Mouse (Mus musculus) embryonic facial prominence, embryonic 13.5 days (tissue): ENCODE results near the gene Map3k4. TPM values are rescaled to one million over a fixed set of nuclear protein-coding genes. Genes with fewer than 3 reads are reported as not detected.

Source experiments
- ATAC-seq: fragments of 200-750 bp; cut with Nextera tagmentation; 2 replicates; pipeline ENCODE4 v1.8.0; 2017; ENCODE audit warnings: low read depth; ENCODE audit not compliant: insufficient number of reproducible peaks, insufficient read depth, low FRiP score, low TSS enrichment
- H3K27ac ChIP-seq: fragments of 300-500 bp; sonication (generic); 2 replicates; pipeline ENCODE4 v1.5.1; 2015; ENCODE audit warnings: moderate library complexity, mild to moderate bottlenecking, inconsistent platforms
- H3K27me3 ChIP-seq: fragments of 300-500 bp; sonication (generic); 2 replicates; pipeline ENCODE4 v1.6.1; 2015; ENCODE audit warnings: mild to moderate bottlenecking, inconsistent platforms
- H3K36me3 ChIP-seq: fragments of 300-500 bp; sonication (generic); 2 replicates; pipeline ENCODE4 v1.6.1; 2015; ENCODE audit warnings: mild to moderate bottlenecking, inconsistent platforms
- H3K4me1 ChIP-seq: fragments of 300-500 bp; sonication (generic); 2 replicates; pipeline ENCODE4 v1.6.1; 2015; ENCODE audit warnings: inconsistent platforms
- H3K4me2 ChIP-seq: fragments of 300-500 bp; sonication (generic); 2 replicates; pipeline ENCODE4 v1.6.1; 2015; ENCODE audit warnings: moderate library complexity, mild to moderate bottlenecking, inconsistent platforms
- H3K4me3 ChIP-seq: fragments of 300-500 bp; sonication (generic); 2 replicates; pipeline ENCODE4 v1.5.1; 2015; ENCODE audit warnings: mild to moderate bottlenecking, inconsistent platforms
- H3K9ac ChIP-seq: fragments of 300-500 bp; sonication (generic); 2 replicates; pipeline ENCODE4 v1.6.1; 2015; ENCODE audit warnings: mild to moderate bottlenecking, inconsistent platforms
- H3K9me3 ChIP-seq: fragments of 300-500 bp; sonication (generic); 2 replicates; pipeline ENCODE4 v1.6.1; 2016; ENCODE audit warnings: inconsistent platforms
- WGBS: fragments of 180-500 bp; shearing (Covaris S2); methylation state at CpG from one replicate; pipeline ENCODE4 v1.1.7; 2015; ENCODE audit warnings: mixed read lengths; 5-methylcytosine and 5-hydroxymethylcytosine counted together
- polyA plus RNA-seq: library from polyadenylated mRNA; unstranded; fragments of >200 nt; fragmentation: Nextera tagmentation; extraction: Ambion mirVana; gene quantifications from 2 replicates; pipeline ENCODE4 v1.2.1, GENCODE M21; 2015

Gene Map3k4
- polyA plus RNA-seq, 1 experiment from 2014 or later: 50.4 TPM

DNA sequence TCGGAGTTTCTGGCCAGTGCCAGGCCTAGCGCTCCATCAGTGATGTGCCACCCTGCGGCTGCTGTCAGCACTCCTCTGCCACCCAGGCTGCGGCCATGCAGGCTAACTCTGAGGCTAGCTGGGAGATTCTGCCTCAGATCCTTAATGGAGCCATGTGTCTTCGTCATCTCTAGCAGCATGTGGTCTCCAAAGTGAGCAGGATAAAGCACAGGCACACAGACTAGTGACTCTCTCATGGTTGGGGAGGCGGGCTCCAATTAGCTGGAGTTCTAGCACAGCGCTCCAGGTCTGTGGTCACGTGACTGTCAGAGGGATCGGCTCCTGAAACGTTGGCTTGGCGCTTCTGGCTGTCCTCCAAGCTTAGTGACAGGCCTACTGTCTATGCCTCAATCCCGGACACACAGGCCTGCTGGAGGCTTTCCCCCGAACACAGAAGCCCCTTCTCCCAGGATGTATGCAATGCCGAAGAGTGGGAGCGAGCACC lies 115.1 kb downstream of the Map3k4 start:
- Histone ChIP-seq H3K27ac (peak overlapping the region; percentile 34), H3K4me2 (no peak overlapping the region)
- 59% methylated on average over 15 of the region's 15 CpGs for WGBS

GRCm38 (mm10) chr17:12201086-12201485 lies 117.5 kb downstream of the Map3k4 start:
- Histone ChIP-seq H3K4me1 (peaks cover 64% of the 10 kb centered on the region), H3K4me3 (no peak overlapping the region), H3K27ac (no peak overlapping the region), H3K4me2 (no peak overlapping the region), H3K9ac (no peak overlapping the region), H3K27me3 (no peaks in the 10 kb centered on the region), H3K9me3 (no peaks in the 10 kb centered on the region), H3K36me3 (0 out of 2 replicates have a peak, but pooled peaks cover 6% of the 10 kb centered on the region)
- ATAC-seq: no peak
- WGBS: 96% methylated on average over 1 of the region's 1 CpGs

More for the DNA sequence above, 115.1 kb downstream of the Map3k4 start:
- H3K4me3 ChIP-seq: no peak overlapping the region
- peaks cover 85% of the 10 kb centered on the region for H3K4me1 ChIP-seq
- 0 out of 2 replicates have a peak overlapping the region, but pooled peaks have one; percentile 16 for H3K9ac ChIP-seq
- no peaks in the 10 kb centered on the region for H3K27me3 ChIP-seq
- no peaks in the 10 kb centered on the region for H3K36me3 ChIP-seq
- no peak for ATAC-seq
- no peaks in the 10 kb centered on the region for H3K9me3 ChIP-seq

DNA sequence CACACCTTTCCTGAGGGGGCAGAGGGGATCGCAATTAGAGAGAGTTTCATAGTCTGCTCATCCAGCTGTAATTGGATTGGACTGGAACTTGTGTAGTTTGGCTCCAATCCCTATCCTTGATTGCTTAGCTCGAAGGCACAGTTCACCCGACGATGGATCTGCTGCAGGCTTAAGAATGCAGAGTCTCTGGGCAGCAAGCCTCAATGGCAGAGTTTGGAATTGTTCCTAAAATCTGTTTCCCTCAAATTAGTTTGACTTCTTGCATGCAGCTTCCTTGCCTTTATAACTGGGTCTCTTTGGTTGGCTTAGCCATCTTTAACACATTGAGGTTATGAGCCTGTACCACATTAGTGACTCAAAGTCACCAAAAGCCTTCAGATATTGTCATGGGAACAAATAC lies 118.7 kb downstream of the Map3k4 start:
- no peak overlapping the region for H3K4me3 ChIP-seq
- no peaks in the 10 kb centered on the region for H3K27me3 ChIP-seq
- no peak overlapping the region for H3K9ac ChIP-seq
- no peak for ATAC-seq
- H3K27ac ChIP-seq: peak overlapping the region; percentile 68
- 0 out of 2 replicates have a peak, but pooled peaks cover 6% of the 10 kb centered on the region for H3K36me3 ChIP-seq
- no peaks in the 10 kb centered on the region for H3K9me3 ChIP-seq
- 29% methylated on average over 4 of the region's 4 CpGs for whole genome bisulfite sequencing
- H3K4me2 ChIP-seq: no peak overlapping the region
- H3K4me1 ChIP-seq: peaks cover 60% of the 10 kb centered on the region

DNA sequence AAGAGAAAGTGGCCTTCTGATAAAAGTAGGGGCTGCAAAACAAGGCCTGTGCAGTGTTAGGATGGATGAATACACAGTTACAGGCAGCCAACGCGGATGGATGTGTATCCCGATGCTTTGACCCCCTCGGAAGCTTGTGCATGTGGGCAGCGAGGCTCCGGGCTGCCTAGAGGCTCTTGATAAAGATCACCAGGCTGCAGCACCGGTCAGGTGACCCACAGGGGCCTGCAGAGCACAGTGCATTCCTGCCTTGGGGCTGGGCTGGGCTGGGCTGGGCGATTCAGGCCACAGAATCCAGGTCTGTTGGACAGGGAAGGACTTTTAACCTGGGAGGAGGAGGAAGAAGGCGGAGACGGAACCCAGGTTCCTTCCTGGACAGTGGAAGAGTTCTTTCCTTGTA lies 123.0 kb downstream of the Map3k4 start:
- peak overlapping the region; percentile 30 for H3K4me2 ChIP-seq
- H3K27me3 ChIP-seq: no peaks in the 10 kb centered on the region
- no peaks in the 10 kb centered on the region for H3K9me3 ChIP-seq
- H3K4me3 ChIP-seq: no peak overlapping the region
- peaks cover 28% of the 10 kb centered on the region for H3K4me1 ChIP-seq
- 0 out of 2 replicates have a peak, but pooled peaks have one; percentile 20 for ATAC-seq
- H3K9ac ChIP-seq: 0 out of 2 replicates have a peak overlapping the region, but pooled peaks have one; percentile 27
- H3K36me3 ChIP-seq: 0 out of 2 replicates have a peak, but pooled peaks cover 6% of the 10 kb centered on the region
- H3K27ac ChIP-seq: peak overlapping the region; percentile 71
- 34% methylated on average over 10 of the region's 10 CpGs for WGBS

DNA sequence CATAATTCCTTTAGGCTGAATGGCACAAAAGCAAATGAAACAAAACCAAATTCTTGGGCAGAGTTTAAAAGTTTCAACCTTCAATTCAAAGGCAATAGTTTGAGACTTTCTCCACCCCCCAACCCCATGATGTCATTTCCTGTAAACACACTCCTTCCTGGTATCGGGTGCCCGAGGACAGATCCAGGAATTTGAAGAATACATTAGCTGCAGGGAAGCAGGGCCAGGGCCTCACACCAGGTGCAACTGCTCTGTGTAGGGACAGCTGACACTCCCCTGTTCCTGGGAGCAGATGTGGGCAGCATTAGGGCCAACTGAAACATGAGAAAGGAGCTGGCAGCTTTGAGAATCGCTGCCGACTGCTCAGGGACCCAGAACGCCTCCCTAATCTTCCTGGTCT lies 123.5 kb downstream of the Map3k4 start:
- Histone ChIP-seq H3K27me3 (no peaks in the 10 kb centered on the region), H3K4me2 (peak overlapping the region; percentile 30), H3K4me1 (peaks cover 24% of the 10 kb centered on the region), H3K9me3 (no peaks in the 10 kb centered on the region), H3K36me3 (0 out of 2 replicates have a peak, but pooled peaks cover 6% of the 10 kb centered on the region), H3K9ac (no peak overlapping the region), H3K4me3 (no peak overlapping the region), H3K27ac (peak overlapping the region; percentile 71)
- ATAC-seq: no peak
- 5% methylated on average over 5 of the region's 5 CpGs for WGBS

- 59% methylated on average over 1 of the region's 1 CpGs for WGBS
- H3K4me2 ChIP-seq: no peak overlapping the region
- no peak overlapping the region for H3K9ac ChIP-seq
- H3K4me3 ChIP-seq: no peak overlapping the region
- no peaks in the 10 kb centered on the region for H3K27me3 ChIP-seq
- H3K4me1 ChIP-seq: peaks cover 10% of the 10 kb centered on the region
- no peak for ATAC-seq
- no peak overlapping the region for H3K27ac ChIP-seq
- 0 out of 2 replicates have a peak, but pooled peaks cover 5% of the 10 kb centered on the region for H3K36me3 ChIP-seq
- no peaks in the 10 kb centered on the region for H3K9me3 ChIP-seq
Observed at GRCm38 (mm10) chr17:12187782-12188181, 130.8 kb downstream of the Map3k4 start.

DNA sequence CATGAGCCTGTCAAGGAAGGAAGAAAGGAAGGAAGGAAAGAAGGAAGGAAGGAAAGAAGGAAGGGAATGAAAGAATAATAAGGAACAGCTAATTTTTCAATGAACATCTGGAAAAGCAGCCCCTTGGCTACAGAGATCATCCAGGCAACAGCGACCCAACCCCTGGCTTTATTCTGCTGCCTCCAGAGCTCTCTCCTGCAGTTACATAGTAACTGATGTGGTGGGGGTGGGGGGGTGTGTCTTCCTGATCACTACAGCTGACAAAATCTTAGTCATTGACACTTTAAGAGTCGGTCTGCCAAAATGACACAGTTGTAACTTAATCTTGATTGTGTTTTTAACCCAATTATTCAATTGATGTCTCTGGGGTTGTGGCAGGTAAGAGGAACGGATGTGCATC lies 132.3 kb downstream of the Map3k4 start:
- ATAC-seq: no peak
- WGBS: 57% methylated on average over 3 of the region's 3 CpGs

DNA sequence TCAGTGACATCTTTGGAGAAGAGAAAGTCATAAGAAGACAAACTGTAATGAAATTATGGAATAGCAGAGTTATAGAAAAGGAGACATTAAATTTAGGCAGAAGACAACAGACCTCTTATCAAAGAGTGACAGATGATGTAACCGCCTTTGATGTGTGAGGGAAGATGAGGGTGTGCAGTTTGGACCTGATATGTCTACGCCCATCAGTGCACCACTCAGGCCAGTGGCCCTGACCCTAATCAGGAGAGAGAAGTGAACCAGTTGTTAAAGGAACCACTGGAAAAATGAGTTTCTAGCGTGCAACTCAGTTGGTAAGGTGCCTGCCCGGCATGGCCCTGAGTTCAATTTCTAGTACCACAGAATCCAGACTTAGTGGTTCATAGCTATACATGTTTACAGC lies 132.7 kb downstream of the Map3k4 start:
- no peaks in the 10 kb centered on the region for H3K27me3 ChIP-seq
- peaks cover 11% of the 10 kb centered on the region for H3K4me1 ChIP-seq
- H3K36me3 ChIP-seq: 0 out of 2 replicates have a peak, but pooled peaks cover 5% of the 10 kb centered on the region
- 92% methylated on average over 4 of the region's 4 CpGs for WGBS
- H3K4me2 ChIP-seq: no peak overlapping the region
- H3K4me3 ChIP-seq: no peak overlapping the region
- no peak overlapping the region for H3K27ac ChIP-seq
- no peaks in the 10 kb centered on the region for H3K9me3 ChIP-seq
- H3K9ac ChIP-seq: no peak overlapping the region
- no peak for ATAC-seq

More for the DNA sequence above, 132.3 kb downstream of the Map3k4 start:
- H3K4me3 ChIP-seq: no peak overlapping the region
- no peak overlapping the region for H3K9ac ChIP-seq
- peaks cover 10% of the 10 kb centered on the region for H3K4me1 ChIP-seq
- no peak overlapping the region for H3K27ac ChIP-seq
- no peaks in the 10 kb centered on the region for H3K27me3 ChIP-seq
- H3K4me2 ChIP-seq: no peak overlapping the region
- H3K36me3 ChIP-seq: 0 out of 2 replicates have a peak, but pooled peaks cover 5% of the 10 kb centered on the region
- no peaks in the 10 kb centered on the region for H3K9me3 ChIP-seq

DNA sequence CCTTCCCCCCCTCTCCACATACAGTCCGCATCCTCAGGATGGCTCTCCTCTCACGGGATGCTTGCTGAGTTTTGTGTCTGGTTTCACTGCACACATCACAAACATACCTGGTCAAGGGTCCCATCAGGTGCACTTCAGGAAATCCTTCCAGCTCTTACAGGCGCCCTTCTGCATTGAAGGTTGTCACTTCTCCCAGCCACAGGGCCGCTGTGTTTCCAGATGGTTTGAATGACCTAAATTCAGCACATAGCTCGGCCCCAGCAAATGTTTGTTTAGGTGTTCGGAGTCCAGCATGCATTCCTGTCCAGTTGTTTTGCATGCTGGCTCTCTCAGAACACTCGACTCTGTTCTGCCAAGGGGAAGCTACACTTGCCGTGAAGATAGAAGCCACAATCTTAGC lies 134.3 kb downstream of the Map3k4 start:
- H3K4me3 ChIP-seq: no peak overlapping the region
- no peaks in the 10 kb centered on the region for H3K27me3 ChIP-seq
- peaks cover 10% of the 10 kb centered on the region for H3K36me3 ChIP-seq
- no peak overlapping the region for H3K4me2 ChIP-seq
- peaks cover 14% of the 10 kb centered on the region for H3K4me1 ChIP-seq
- WGBS: 65% methylated on average over 8 of the region's 8 CpGs
- no peak for ATAC-seq
- H3K9me3 ChIP-seq: no peaks in the 10 kb centered on the region
- no peak overlapping the region for H3K9ac ChIP-seq
- no peak overlapping the region for H3K27ac ChIP-seq

DNA sequence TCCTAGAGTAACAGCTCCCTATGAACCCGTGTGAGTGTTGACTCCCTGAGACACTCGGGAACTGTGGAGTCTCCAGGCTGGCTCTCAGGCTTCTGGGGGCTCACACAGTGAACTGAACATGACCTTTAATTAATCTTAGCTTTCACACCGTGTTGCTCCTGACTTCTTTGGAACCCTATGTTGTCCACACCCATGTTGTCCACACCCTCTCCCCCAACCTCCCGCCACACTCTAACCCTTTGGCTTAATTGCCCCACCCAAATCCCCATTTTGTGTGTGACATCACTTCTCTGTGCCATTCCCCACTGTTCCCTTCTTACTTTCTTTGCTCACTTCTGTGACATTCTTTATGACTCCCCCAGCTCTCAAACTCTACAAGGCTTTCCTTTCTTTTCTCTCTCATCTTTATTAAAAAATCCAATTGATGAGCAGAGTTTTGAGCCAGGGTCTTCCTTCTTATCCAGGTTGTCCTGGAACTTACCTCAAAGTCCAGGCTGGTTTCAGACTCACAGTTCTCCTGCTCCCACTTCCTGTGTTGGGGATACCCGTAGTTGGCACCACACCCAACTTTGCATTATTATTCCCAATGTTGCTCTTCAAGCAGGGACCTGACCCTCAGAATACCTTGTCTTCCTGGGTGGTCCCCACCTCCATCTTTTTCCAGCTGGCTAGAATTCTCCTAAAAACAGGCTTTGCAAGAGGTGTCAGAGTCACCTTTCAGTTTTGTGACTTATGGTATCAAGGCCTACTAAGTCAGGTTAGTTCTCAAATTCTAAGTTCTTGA lies 135.7 kb downstream of the Map3k4 start:
- Histone ChIP-seq H3K27ac (no peak overlapping the region), H3K9ac (no peak overlapping the region), H3K9me3 (no peaks in the 10 kb centered on the region), H3K4me3 (no peak overlapping the region), H3K27me3 (no peaks in the 10 kb centered on the region), H3K4me1 (peaks cover 14% of the 10 kb centered on the region), H3K36me3 (peaks cover 7% of the 10 kb centered on the region), H3K4me2 (no peak overlapping the region)
- WGBS: 77% methylated on average over 5 of the region's 5 CpGs
- ATAC-seq: no peak

DNA sequence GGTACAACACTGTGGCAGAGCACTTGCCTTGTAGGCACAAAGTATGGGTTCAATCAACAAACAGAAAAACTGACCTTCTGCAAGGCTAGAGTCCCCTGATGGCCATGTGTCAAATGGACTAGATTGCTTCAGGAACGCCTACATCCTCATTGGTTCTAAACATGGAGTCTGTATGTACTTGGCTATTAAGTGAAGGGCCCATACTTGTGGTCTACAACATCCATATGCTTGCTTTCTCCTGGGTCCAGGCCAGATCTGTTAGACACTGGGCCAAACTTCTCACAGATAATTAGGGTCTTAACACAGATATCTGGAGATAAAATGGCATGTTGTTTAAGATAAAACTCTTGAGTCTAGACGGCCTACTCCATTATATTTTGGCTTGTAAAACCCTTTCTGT lies 138.8 kb downstream of the Map3k4 start:
- peaks cover 9% of the 10 kb centered on the region for H3K9me3 ChIP-seq
- ATAC-seq: no peak
- no peak overlapping the region for H3K4me3 ChIP-seq
- WGBS: 85% methylated on average over 2 of the region's 2 CpGs
- no peak overlapping the region for H3K9ac ChIP-seq
- H3K27ac ChIP-seq: no peak overlapping the region
- H3K36me3 ChIP-seq: peaks cover 21% of the 10 kb centered on the region
- 0 out of 2 replicates have a peak, but pooled peaks cover 4% of the 10 kb centered on the region for H3K4me1 ChIP-seq
- H3K27me3 ChIP-seq: no peaks in the 10 kb centered on the region
- no peak overlapping the region for H3K4me2 ChIP-seq

DNA sequence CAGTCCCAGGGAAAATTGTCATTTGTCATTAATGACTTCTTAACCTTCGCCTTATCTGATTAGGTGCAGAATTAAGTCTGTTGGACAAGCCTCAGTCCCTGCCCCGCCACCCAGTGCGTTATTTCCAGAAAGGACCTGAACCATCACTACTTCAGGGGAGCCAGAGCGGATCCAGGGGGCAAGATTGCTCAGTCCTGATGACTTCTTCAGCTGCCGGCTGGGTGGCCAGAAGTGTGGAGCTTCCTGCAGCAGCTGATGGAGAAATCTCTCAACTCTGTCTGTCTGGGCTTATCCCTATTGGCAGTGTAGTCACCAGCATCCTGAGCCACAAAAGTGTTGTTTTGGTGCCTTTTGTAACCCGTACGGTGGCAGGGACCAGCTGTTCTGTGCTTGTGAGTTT lies 139.3 kb downstream of the Map3k4 start:
- WGBS: 91% methylated on average over 7 of the region's 7 CpGs
- H3K27ac ChIP-seq: no peak overlapping the region
- H3K4me2 ChIP-seq: no peak overlapping the region
- H3K4me1 ChIP-seq: 0 out of 2 replicates have a peak, but pooled peaks cover 4% of the 10 kb centered on the region
- no peak overlapping the region for H3K4me3 ChIP-seq
- H3K9ac ChIP-seq: no peak overlapping the region
- ATAC-seq: no peak
- H3K36me3 ChIP-seq: peaks cover 25% of the 10 kb centered on the region
- H3K9me3 ChIP-seq: peaks cover 9% of the 10 kb centered on the region
- H3K27me3 ChIP-seq: no peaks in the 10 kb centered on the region
